Mouse (Mus musculus) lung, postnatal 0 days (tissue): Measurements from ENCODE around the gene Diexf.

ENCODE experiments used
- CTCF ChIP-seq: IDR thresholded peaks from 2 replicates; pipeline ENCODE4 v1.5.1; 2016; ENCODE audit warnings: antibody characterized with exemption, mild to moderate bottlenecking
- EP300 ChIP-seq: IDR thresholded peaks from 2 replicates; pipeline ENCODE4 v1.6.1; 2016; ENCODE audit warnings: antibody characterized with exemption, mild to moderate bottlenecking, control low read depth

DNA sequence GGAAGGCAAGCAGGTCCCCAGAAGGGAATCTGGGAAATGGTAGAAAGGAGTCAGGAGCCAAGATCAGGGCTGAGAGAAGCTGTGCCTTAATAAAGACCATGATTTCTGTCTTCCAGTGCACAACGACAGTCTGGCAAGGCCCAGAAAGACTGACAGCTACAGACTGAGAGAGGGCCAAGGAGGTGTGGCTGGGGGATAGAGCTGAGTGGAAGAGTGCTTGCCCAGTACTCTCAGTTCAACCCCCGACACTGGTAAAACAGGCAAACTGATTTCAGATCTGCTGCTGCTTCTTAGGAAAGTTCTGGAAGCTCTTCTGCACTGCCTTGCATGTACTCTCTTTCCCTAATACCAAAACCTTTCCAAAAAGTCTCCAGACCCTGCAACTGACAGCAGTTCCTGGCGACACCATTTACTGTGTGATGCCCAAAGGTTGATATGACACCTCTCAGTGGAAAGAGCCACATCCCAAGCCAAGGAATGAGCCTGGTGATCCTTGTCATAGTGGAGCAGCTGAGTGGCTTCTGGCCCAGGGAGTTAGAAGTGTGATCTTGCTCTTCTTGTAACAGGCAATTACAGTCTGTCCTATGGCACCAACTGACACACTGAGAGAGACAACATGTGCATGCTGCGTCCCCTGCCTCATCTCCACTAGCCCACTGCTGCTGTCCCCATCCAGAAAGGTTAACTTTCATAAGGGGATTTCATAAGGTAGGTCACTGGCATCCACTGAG is 43.8 kb downstream of the Diexf start:
- TF ChIP-seq CTCF (no peak), EP300 (no peak)
